Mouse (Mus musculus) small intestine, adult 2 months (tissue): ENCODE data around the gene Esyt1.

Source experiments
- CTCF ChIP-seq: fragments of 200-500 bp; IDR thresholded peaks from 2 replicates; pipeline ENCODE4 v1.5.1; 2012; ENCODE audit warnings: low read depth, mild to moderate bottlenecking, control low read depth, inconsistent platforms, low read length, moderate library complexity, mixed read lengths; ENCODE audit not compliant: insufficient replicate concordance, insufficient read length; ENCODE audit errors: extremely low read depth
- POLR2A ChIP-seq: fragments of 200-500 bp; IDR thresholded peaks from 2 replicates; pipeline ENCODE4 v1.6.1; 2012; ENCODE audit warnings: low read depth, mild to moderate bottlenecking, control low read depth, inconsistent platforms, low read length, moderate library complexity

GRCm38 (mm10) chr10:128495270-128495669 is 30.4 kb downstream of the Esyt1 start:
- TF ChIP-seq CTCF (no peak), POLR2A (no peak)
